Mouse (Mus musculus) hindbrain, embryonic 11.5 days (tissue): ENCODE measurements around the gene Supv3l1. TPM values are rescaled to one million over a fixed set of nuclear protein-coding genes. Genes with fewer than 3 reads are reported as not detected.

Source experiments
- ATAC-seq: fragments of 200-750 bp; cut with Nextera tagmentation; 2 replicates; pipeline ENCODE4 v1.8.0; 2017; ENCODE audit warnings: mild to moderate bottlenecking, moderate TSS enrichment, moderate library complexity; ENCODE audit not compliant: low FRiP score
- DNase-seq: peaks from one replicate; pipeline ENCODE4 v3.0.0-alpha.2; 2015; ENCODE audit warnings: low spot score
- H3K27ac ChIP-seq: fragments of 300-500 bp; sonication (generic); 2 replicates; pipeline ENCODE4 v1.5.1; 2014; ENCODE audit warnings: mild to moderate bottlenecking, low read depth, low read length
- H3K27me3 ChIP-seq: fragments of 300-500 bp; sonication (generic); 2 replicates; pipeline ENCODE4 v1.6.1; 2014; ENCODE audit warnings: mild to moderate bottlenecking, low read length, moderate library complexity, mixed read lengths; ENCODE audit not compliant: control insufficient read depth, insufficient read depth
- H3K36me3 ChIP-seq: fragments of 300-500 bp; sonication (generic); 2 replicates; pipeline ENCODE4 v1.6.1; 2014; ENCODE audit warnings: mild to moderate bottlenecking, low read length, moderate library complexity, mixed read lengths; ENCODE audit not compliant: control insufficient read depth, insufficient read depth
- H3K4me1 ChIP-seq: fragments of 300-500 bp; sonication (generic); replicated peaks from 2 replicates; pipeline ENCODE4 v1.6.1; 2014; ENCODE audit warnings: low read length, mixed read lengths; ENCODE audit not compliant: control insufficient read depth, insufficient read depth
- H3K4me2 ChIP-seq: fragments of 300-500 bp; sonication (generic); replicated peaks from 2 replicates; pipeline ENCODE4 v1.6.1; 2014; ENCODE audit warnings: mild to moderate bottlenecking, low read depth, low read length
- H3K4me3 ChIP-seq: fragments of 300-500 bp; sonication (generic); 2 replicates; pipeline ENCODE4 v1.5.1; 2014; ENCODE audit warnings: low read depth, low read length
- H3K9ac ChIP-seq: fragments of 300-500 bp; sonication (generic); 2 replicates; pipeline ENCODE4 v1.6.1; 2014; ENCODE audit warnings: low read depth, low read length
- H3K9me3 ChIP-seq: fragments of 300-500 bp; sonication (generic); 2 replicates; pipeline ENCODE4 v1.6.1; 2016; ENCODE audit warnings: low read length; ENCODE audit not compliant: control insufficient read depth
- WGBS: fragments of 180-500 bp; shearing (Covaris S2); extraction: QIAGEN DNeasy Blood & Tissue Kit; methylation state at CpG from one replicate; pipeline ENCODE4 v1.1.7; 2014; 5-methylcytosine and 5-hydroxymethylcytosine counted together
- polyA plus RNA-seq: library from polyadenylated mRNA; unstranded; fragments of >200 nt; fragmentation: Nextera tagmentation; extraction: Ambion mirVana; gene quantifications from 2 replicates; pipeline ENCODE4 v1.2.1, GENCODE M21; 2014

Gene Supv3l1
- polyA plus RNA-seq, 1 experiment from 2014 or later: 27.4 TPM

GRCm38 (mm10) chr10:62404901-62405300 lies 44.6 kb downstream of the Supv3l1 start:
- H3K4me3 ChIP-seq: no peak overlapping the region
- 0 out of 2 replicates have a peak overlapping the region, but pooled peaks have one; percentile 1 for H3K4me2 ChIP-seq
- no peak overlapping the region for H3K9ac ChIP-seq
- H3K9me3 ChIP-seq: no peaks in the 10 kb centered on the region
- H3K27me3 ChIP-seq: no peaks in the 10 kb centered on the region
- H3K36me3 ChIP-seq: no peaks in the 10 kb centered on the region
- no peaks in the 10 kb centered on the region for H3K4me1 ChIP-seq
- peak; percentile 41 for DNase-seq
- 43% methylated on average over 14 of the region's 14 CpGs for WGBS
- ATAC-seq: no peak
- H3K27ac ChIP-seq: no peak overlapping the region

GRCm38 (mm10) chr10:62401641-62402111 lies 47.9 kb downstream of the Supv3l1 start:
- no peaks in the 10 kb centered on the region for H3K9me3 ChIP-seq
- no peak overlapping the region for H3K9ac ChIP-seq
- DNase-seq (no peak), ATAC-seq (no peak)
- no peak overlapping the region for H3K4me2 ChIP-seq
- H3K36me3 ChIP-seq: no peaks in the 10 kb centered on the region
- no peak overlapping the region for H3K4me3 ChIP-seq
- no peaks in the 10 kb centered on the region for H3K27me3 ChIP-seq
- WGBS: 85% methylated on average over 19 of the region's 19 CpGs
- H3K27ac ChIP-seq: no peak overlapping the region
- no peaks in the 10 kb centered on the region for H3K4me1 ChIP-seq

GRCm38 (mm10) chr10:62383011-62383410 lies 66.5 kb downstream of the Supv3l1 start:
- Histone ChIP-seq H3K9ac (no peak overlapping the region), H3K4me3 (no peak overlapping the region), H3K4me2 (no peak overlapping the region), H3K9me3 (no peaks in the 10 kb centered on the region), H3K36me3 (no peaks in the 10 kb centered on the region), H3K4me1 (no peaks in the 10 kb centered on the region), H3K27ac (no peak overlapping the region), H3K27me3 (no peaks in the 10 kb centered on the region)
- ATAC-seq (no peak), DNase-seq (no peak)
- 84% methylated on average over 3 of the region's 3 CpGs for WGBS

GRCm38 (mm10) chr10:62380936-62381335 lies 68.6 kb downstream of the Supv3l1 start:
- Histone ChIP-seq H3K36me3 (no peaks in the 10 kb centered on the region), H3K9me3 (no peaks in the 10 kb centered on the region), H3K4me2 (no peak overlapping the region), H3K9ac (no peak overlapping the region), H3K27me3 (no peaks in the 10 kb centered on the region), H3K4me3 (no peak overlapping the region), H3K27ac (no peak overlapping the region), H3K4me1 (no peaks in the 10 kb centered on the region)
- no peak for ATAC-seq
- no peak for DNase-seq

- Histone ChIP-seq H3K4me2 (no peak within 1 kb of the TSS), H3K4me1 (no peaks in the 10 kb centered on the region), H3K9me3 (no peaks in the 10 kb centered on the region), H3K36me3 (no peaks in the 10 kb centered on the region), H3K27me3 (no peaks in the 10 kb centered on the region), H3K4me3 (no peak within 1 kb of the TSS), H3K27ac (no peak within 1 kb of the TSS), H3K9ac (no peak within 1 kb of the TSS)
- 78% methylated on average over 1 of the region's 1 CpGs for WGBS
- DNase-seq: no peak
- ATAC-seq: no peak
These were observed 69.7 kb downstream of the Supv3l1 start, which contains the start of gene Hk1 for GRCm38 (mm10) chr10:62379808-62380207. TSS of gene Hk1 (minus strand) at chr10:62379908.

Other genes starting within 250 kb of the Supv3l1 start
- 9.2 and 11.0 TPM in 2 replicates for gene Tspan15, start 218.5 kb downstream of the Supv3l1 start, polyA plus RNA-seq
- gene Tacr2, start 197.3 kb downstream of the Supv3l1 start, polyA plus RNA-seq: not detected in 2 replicates
- gene Hk1, start 69.8 kb downstream of the Supv3l1 start, polyA plus RNA-seq: 18.2 and 25.4 TPM in 2 replicates
- 0.05 and 0.20 TPM in 2 replicates for gene Hkdc1, start 27.2 kb downstream of the Supv3l1 start, polyA plus RNA-seq
- 0.95 and 1.2 TPM in 2 replicates for gene 4930507D05Rik, start 249 bp downstream of the Supv3l1 start, polyA plus RNA-seq
- 91.4 and 109 TPM in 2 replicates for gene Vps26a, start 37.1 kb upstream of the Supv3l1 start, polyA plus RNA-seq
- 4.3 and 5.8 TPM in 2 replicates for gene Srgn, start 77.7 kb upstream of the Supv3l1 start, polyA plus RNA-seq
- 55.9 and 60.2 TPM in 2 replicates for gene Kif1bp, start 128.7 kb upstream of the Supv3l1 start, polyA plus RNA-seq
- 33.7 and 37.1 TPM in 2 replicates for gene Ddx21, start 152.5 kb upstream of the Supv3l1 start, polyA plus RNA-seq
- 124 and 143 TPM in 2 replicates for gene Ddx50, start 201.5 kb upstream of the Supv3l1 start, polyA plus RNA-seq